Mouse (Mus musculus) midbrain, embryonic 16.5 days (tissue): ENCODE results near the gene Ar. TPM values are rescaled to one million over a fixed set of nuclear protein-coding genes. Genes with fewer than 3 reads are reported as not detected.

ENCODE experiments used
- ATAC-seq: fragments of 200-750 bp; cut with Nextera tagmentation; 2 replicates; pipeline ENCODE4 v1.8.0; 2017; ENCODE audit warnings: moderate TSS enrichment
- H3K27ac ChIP-seq: fragments of 300-500 bp; sonication (generic); 2 replicates; pipeline ENCODE4 v1.5.1; 2014; ENCODE audit warnings: mild to moderate bottlenecking, low read length, mixed read lengths
- H3K27me3 ChIP-seq: fragments of 300-500 bp; sonication (generic); 2 replicates; pipeline ENCODE4 v1.6.1; 2014; ENCODE audit warnings: low read depth, low read length, mixed read lengths; ENCODE audit not compliant: control insufficient read depth, insufficient read depth
- H3K36me3 ChIP-seq: fragments of 300-500 bp; sonication (generic); 2 replicates; pipeline ENCODE4 v1.6.1; 2014; ENCODE audit warnings: mild to moderate bottlenecking, low read length, moderate library complexity, mixed read lengths; ENCODE audit not compliant: control insufficient read depth, insufficient read depth
- H3K4me1 ChIP-seq: fragments of 300-500 bp; sonication (generic); 2 replicates; pipeline ENCODE4 v1.6.1; 2014; ENCODE audit warnings: mild to moderate bottlenecking, low read length, mixed read lengths; ENCODE audit not compliant: control insufficient read depth, insufficient read depth
- H3K4me2 ChIP-seq: fragments of 300-500 bp; sonication (generic); 2 replicates; pipeline ENCODE4 v1.6.1; 2014; ENCODE audit warnings: mild to moderate bottlenecking, low read length, mixed read lengths
- H3K4me3 ChIP-seq: fragments of 300-500 bp; sonication (generic); 2 replicates; pipeline ENCODE4 v1.5.1; 2014; ENCODE audit warnings: low read depth, mild to moderate bottlenecking, low read length, moderate library complexity, mixed read lengths
- H3K9ac ChIP-seq: fragments of 300-500 bp; sonication (generic); 2 replicates; pipeline ENCODE4 v1.6.1; 2014; ENCODE audit warnings: low read depth, low read length, mixed read lengths
- H3K9me3 ChIP-seq: fragments of 300-500 bp; sonication (generic); replicated peaks from 2 replicates; pipeline ENCODE4 v1.6.1; 2014; ENCODE audit warnings: mild to moderate bottlenecking, low read length, mixed read lengths; ENCODE audit not compliant: control insufficient read depth, poor library complexity, severe bottlenecking
- WGBS: fragments of 180-500 bp; shearing (Covaris S2); extraction: QIAGEN DNeasy Blood & Tissue Kit; methylation state at CpG from one replicate; pipeline ENCODE4 v1.1.7; 2014; 5-methylcytosine and 5-hydroxymethylcytosine counted together
- polyA plus RNA-seq: library from polyadenylated mRNA; unstranded; fragments of >200 nt; fragmentation: Nextera tagmentation; extraction: Ambion mirVana; gene quantifications from 2 replicates; pipeline ENCODE4 v1.2.1, GENCODE M21; 2015

Gene Ar
- polyA plus RNA-seq, 1 experiment from 2014 or later, result 0.19 TPM

DNA sequence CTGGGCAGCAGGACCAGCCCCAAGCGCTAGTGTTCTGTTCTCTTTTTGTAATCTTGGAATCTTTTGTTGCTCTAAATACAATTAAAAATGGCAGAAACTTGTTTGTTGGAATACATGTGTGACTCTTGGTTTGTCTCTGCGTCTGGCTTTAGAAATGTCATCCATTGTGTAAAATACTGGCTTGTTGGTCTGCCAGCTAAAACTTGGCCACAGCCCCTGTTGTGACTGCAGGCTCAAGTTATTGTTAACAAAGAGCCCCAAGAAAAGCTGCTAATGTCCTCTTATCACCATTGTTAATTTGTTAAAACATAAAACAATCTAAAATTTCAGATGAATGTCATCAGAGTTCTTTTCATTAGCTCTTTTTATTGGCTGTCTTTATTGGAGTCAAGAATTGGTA is 174.5 kb downstream of the Ar start:
- H3K4me3 ChIP-seq, result no peak overlapping the region
- H3K9me3 ChIP-seq, result no peaks in the 10 kb centered on the region
- H3K36me3 ChIP-seq, result no peaks in the 10 kb centered on the region
- H3K9ac ChIP-seq, result no peak overlapping the region
- H3K4me1 ChIP-seq, result no peaks in the 10 kb centered on the region
- no peak overlapping the region for H3K27ac ChIP-seq
- 75% methylated on average over 2 of the region's 2 CpGs for WGBS
- no peak for ATAC-seq
- no peak overlapping the region for H3K4me2 ChIP-seq
- H3K27me3 ChIP-seq, result no peaks in the 10 kb centered on the region

DNA sequence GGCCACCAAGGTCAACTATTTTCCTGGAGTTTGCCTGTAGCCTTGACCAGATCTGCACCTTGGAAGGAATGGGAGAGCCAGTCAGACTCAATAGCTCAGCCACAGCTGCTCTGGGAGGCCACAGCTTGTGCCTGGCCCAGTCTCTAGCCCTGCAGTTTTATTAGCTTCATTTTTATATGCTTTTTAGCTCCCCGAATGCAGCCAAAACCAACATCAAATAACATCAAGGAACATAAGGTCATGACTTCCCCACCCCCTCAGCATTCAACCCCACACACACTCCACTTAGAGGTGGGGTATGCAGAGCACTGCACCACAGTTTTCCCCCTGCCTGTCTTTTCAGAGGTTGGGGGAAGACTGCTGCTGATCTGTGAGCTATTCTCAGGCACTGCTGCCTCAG is 198.9 kb downstream of the Ar start:
- H3K4me3 ChIP-seq, result no peak overlapping the region
- ATAC-seq, result no peak
- WGBS, result 95% methylated on average over 1 of the region's 1 CpGs

DNA sequence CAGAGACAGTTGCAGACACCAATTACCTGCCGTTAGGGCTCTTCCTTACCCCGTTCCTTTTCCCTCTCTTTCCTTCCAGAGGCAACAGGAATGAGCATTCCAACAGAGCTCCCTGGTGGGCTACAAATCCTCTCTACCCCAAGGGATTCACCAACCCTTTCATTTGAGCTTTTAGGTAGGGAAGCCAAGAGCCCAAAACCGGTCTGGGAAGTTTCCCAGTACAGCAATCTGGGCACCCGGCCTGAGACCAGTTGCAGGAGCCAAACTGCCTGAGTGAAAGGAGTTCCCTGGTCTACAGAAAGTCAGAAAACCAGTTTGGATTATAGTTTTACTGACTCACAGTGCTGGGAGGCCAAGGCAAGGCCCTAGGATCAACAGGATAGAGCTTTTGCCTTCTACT is 199.5 kb downstream of the Ar start:
- no peaks in the 10 kb centered on the region for H3K36me3 ChIP-seq
- H3K9me3 ChIP-seq, result no peaks in the 10 kb centered on the region
- no peak for ATAC-seq
- 44% methylated on average over 4 of the region's 4 CpGs for WGBS
- no peak overlapping the region for H3K4me3 ChIP-seq
- no peaks in the 10 kb centered on the region for H3K27me3 ChIP-seq
- no peak overlapping the region for H3K27ac ChIP-seq
- H3K4me1 ChIP-seq, result no peaks in the 10 kb centered on the region
- H3K4me2 ChIP-seq, result no peak overlapping the region
- no peak overlapping the region for H3K9ac ChIP-seq

More for the DNA sequence above, 198.9 kb downstream of the Ar start:
- H3K9ac ChIP-seq, result no peak overlapping the region
- no peaks in the 10 kb centered on the region for H3K36me3 ChIP-seq
- no peaks in the 10 kb centered on the region for H3K4me1 ChIP-seq
- H3K27ac ChIP-seq, result no peak overlapping the region
- no peak overlapping the region for H3K4me2 ChIP-seq
- no peaks in the 10 kb centered on the region for H3K9me3 ChIP-seq
- H3K27me3 ChIP-seq, result no peaks in the 10 kb centered on the region
